Mouse (Mus musculus): Measurements from ENCODE around the gene Kifc3.
"Not testable (repeated sequence)": the region's sequence is repeated elsewhere in the genome, so short reads cannot be mapped to it uniquely, and the experiment has no call there.

The Kifc3 gene

DNA sequence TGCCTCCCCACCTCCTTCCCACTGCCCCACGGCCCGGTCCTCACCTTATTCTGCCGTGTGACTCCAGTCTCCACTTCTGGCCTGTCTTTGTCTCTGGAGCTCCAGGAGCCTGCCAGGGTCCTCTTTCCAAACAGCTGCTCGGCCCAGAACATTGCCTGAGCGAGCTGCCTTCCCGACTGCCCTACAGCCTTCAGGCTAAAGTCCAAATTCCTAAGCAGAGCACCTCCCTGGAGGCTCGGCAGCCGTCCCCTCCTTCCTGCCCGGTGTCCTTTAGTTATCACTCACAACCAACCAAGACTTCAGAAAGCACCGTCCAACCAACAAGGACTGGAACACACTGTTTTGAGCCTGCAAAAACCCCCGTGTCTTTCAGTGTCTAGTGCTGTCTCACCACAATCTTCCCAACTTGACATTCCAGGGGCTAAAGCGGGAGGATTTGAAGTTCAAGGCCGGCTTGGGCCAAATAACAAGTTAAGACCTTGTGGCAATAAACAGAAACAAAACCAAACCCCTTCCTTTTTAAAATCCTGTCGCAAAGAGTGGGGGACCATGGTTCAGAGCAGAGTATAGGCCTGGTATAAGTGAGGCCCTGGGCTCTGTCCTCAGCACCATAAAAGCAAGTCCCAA lies at the start of gene Kifc3:
TSS of gene Kifc3 (minus strand) at position 164 of the 627 bp plus-strand sequence.
- DNase-seq (ENCODE audit: low spot score in 2 of 2) = no peak

- no peak for DNase-seq (ENCODE audit: low spot score in 2 of 2)
Measured at GRCm38 (mm10) chr8:95252056-95252455, 49.4 kb upstream of the Kifc3 start.

GRCm38 (mm10) chr8:95249847-95250246 lies 47.2 kb upstream of the Kifc3 start:
- peak in 1 of 2 experiments; percentile 19 for DNase-seq (ENCODE audit: low spot score in 2 of 2)

DNA sequence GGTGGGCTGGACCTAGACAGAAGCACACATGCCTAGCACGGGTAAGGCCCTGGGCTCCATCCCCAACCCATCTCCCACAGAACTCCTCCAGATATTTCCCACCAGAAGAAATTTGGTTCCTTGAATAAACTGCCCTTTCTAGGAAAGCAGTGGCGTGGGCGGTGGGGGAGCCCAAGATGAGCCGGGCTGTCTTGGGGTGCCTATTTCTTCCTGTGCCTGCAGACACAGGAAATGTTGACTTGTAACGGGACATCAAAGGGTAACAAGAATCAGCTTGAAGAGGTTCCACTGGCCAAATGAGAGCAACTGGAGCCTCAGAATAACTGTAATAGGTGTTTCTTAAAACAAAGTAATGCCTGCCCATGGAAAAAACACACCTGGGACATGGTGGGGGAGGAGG lies 44.7 kb upstream of the Kifc3 start:
- peak; percentile 16 to 30 for DNase-seq (ENCODE audit: low spot score in 2 of 2)

- peak; percentile 73 to 80 for DNase-seq (ENCODE audit: low spot score in 2 of 2)
Measured at GRCm38 (mm10) chr8:95245180-95245579, 42.6 kb upstream of the Kifc3 start.

- DNase-seq (ENCODE audit: low spot score in 2 of 2) = no peak
Measured at GRCm38 (mm10) chr8:95243853-95244252, 41.2 kb upstream of the Kifc3 start.

GRCm38 (mm10) chr8:95242826-95243571 lies 40.4 kb upstream of the Kifc3 start:
- DNase-seq (ENCODE audit: low spot score in 2 of 2) = no peak

- no peak for DNase-seq (ENCODE audit: low spot score in 2 of 2)
Measured at GRCm38 (mm10) chr8:95242099-95242825, 39.6 kb upstream of the Kifc3 start.

DNA sequence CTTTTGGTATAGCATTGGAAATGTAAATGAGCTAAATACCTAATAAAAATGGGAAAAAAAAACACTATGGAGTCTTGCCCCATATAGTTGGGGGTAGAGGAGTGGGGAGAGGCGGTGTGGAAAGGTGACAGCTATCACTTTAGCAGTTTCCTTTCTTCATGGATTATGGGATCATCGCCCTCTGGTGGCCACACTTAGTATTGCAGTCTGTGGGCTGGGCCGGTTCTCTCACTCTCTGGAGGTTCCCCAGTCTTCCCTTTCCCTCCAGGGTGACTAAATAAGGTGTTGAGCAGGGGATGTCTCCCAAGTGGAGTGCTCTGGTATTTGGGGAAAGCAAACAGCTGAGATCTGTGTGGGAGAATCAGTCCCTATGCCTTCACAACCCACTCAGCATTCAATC lies 33.1 kb upstream of the Kifc3 start:
- peak; percentile 34 to 46 for DNase-seq (ENCODE audit: low spot score in 2 of 2)

GRCm38 (mm10) chr8:95230086-95230485 lies 27.5 kb upstream of the Kifc3 start:
- DNase-seq (ENCODE audit: low spot score in 2 of 2) = not testable (repeated sequence)

DNA sequence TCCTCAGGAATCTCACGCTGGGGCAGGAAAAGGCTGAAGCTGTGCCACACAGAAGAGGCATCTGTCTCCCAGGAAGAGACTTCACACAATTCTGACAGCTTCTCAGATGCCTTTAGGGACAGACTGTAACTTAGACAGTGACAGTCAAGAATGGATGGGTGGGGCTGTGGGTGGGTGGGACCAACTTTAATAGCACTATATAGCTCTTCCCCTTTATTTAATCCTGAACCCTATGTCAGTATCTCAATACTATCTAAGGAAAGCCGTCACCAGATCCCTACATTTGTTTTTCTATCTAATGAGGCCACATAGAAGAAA lies 24.5 kb upstream of the Kifc3 start:
- no peak for DNase-seq (ENCODE audit: low spot score in 2 of 2)

DNA sequence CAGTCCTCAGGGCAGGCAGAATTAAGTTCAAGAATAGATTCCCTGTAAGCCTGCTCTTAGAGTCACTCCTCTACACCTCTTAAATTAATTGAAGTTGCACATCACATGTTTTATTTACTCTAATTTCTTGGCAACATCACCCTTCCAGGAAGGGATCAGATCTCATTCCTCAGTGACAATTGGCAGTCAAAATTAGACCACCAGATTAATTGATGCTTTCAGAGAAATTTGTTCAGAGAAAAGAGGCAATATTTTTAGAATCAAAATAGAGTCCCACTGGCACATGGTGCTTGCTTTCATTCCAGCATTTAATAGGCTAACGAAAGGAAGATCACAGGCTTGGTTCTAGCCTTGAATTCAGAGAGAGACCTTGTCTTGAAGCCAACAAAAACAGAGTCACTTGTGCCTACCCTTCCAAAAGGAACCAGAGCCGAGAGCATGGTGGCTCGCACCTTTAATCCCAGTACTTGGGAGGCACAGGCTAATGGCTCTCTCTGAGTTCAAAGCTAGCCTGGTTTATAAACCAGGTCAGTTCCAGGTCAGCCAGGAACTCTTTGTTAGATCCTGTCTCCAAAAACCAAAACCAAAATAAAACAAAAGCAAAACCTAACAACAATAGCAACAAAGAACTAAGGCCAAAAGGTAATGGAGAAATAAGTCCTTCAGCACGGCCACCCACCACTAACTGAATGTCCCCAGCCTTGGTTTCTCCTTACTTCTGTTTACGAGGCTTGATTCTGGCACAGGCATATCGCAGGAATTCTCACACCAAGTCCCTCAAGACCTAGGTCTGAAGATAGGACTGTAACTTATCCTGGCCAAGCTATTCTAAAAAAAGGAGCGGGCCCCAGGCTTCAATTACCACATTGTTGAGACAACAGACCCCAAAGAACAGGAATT lies 23.9 kb upstream of the Kifc3 start:
- DNase-seq (ENCODE audit: low spot score in 2 of 2) = no peak

DNA sequence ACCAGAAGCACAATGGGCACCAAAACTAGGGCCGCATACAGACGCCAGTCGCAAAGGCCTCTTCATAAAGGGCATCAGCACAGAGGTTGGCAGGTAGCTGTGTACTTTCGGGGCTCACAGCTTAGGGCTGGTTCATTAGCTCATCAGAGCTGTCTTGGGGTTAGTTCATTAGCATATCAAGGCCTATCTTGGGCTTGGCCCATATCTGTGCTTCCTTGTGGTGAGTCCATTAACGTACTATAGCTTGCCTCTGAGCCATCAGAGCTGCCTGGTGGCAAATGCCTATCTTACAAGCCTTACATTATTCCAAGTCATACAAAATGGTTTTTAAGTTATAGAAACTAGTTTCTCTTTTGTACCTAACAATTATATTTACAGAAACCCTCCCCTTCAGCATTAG lies 21.4 kb upstream of the Kifc3 start:
- DNase-seq (ENCODE audit: low spot score in 2 of 2) = no peak

DNA sequence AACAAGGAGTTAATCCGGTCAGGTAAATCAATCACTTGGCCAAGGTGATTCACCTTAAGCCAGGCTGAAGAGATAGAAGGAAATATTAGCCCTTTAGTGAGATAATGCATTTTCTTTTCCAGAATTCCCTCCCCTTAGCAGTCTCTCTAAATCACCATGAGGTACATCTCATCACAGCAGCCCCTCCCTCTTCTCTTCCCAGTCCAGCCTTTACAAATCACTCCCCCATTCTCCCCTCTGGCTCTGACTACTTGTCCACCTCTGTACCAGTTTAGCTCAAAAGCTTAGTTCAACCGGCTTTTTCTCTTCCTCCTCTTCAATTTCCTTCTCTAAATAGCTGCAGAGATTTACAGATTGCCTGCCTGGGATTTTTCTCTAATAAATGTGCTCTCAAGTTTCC lies 18.4 kb upstream of the Kifc3 start:
- DNase-seq (ENCODE audit: low spot score in 2 of 2) = no peak

DNA sequence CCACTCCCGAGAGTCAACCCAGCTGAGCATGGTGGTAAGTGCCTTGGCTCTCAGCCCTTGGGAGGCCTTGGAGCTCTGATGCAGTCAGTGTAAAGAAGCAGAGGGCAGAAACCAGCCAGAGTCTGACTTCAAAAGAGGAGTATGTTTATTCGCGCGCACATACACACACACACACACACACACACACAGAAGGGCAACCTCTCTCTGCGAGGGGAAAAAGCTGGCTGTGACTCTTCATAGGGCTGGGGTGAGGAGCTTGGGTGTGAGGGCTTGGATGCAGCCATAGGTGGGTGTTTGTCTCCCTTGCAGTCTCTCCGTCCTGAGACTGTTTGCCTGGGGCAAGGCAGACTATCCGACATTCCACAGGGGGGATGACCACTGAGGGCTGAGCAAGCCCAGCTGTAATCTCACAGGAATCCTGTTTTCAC lies 18.0 kb upstream of the Kifc3 start:
- DNase-seq (ENCODE audit: low spot score in 2 of 2) = no peak

GRCm38 (mm10) chr8:95219623-95220022 lies 17.0 kb upstream of the Kifc3 start:
- DNase-seq (ENCODE audit: low spot score in 2 of 2) = no peak

DNA sequence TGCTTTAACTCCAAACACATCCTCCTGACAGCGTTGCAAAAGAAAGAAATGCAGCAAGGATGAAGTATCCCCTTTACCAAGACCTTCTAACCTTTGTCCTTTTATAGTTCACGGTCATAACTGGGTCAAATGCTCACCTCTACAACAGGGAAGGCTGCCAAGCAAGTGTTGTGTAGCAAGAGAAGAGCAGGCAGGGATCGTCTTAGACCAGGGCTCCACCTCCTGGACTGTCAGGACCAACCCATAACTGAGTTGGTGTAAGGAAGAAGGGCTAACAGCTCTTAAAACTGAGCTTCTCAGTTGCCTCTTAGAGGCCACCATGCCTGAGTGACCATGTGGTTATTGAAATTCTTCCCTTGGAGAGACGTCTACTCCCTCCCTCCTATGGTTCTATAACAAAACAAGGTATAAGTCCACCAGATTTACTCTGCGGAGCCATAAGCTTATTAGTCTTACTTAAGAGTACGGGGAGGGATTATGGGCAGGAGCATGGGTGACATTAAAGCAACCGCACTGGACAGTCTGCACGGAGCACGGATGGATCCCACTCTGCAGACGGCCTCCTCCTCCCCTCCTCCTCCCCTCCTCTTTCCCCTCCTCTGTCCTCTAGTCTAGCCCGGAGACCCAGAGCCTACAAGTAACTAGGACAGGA lies 13.2 kb upstream of the Kifc3 start:
- no peak for DNase-seq (ENCODE audit: low spot score in 2 of 2)

- no peak for DNase-seq (ENCODE audit: low spot score in 2 of 2)
Measured at GRCm38 (mm10) chr8:95209924-95210323, 7.3 kb upstream of the Kifc3 start.

- DNase-seq (ENCODE audit: low spot score in 2 of 2) = no peak
Measured at GRCm38 (mm10) chr8:95205946-95206345, 3.3 kb upstream of the Kifc3 start.

DNA sequence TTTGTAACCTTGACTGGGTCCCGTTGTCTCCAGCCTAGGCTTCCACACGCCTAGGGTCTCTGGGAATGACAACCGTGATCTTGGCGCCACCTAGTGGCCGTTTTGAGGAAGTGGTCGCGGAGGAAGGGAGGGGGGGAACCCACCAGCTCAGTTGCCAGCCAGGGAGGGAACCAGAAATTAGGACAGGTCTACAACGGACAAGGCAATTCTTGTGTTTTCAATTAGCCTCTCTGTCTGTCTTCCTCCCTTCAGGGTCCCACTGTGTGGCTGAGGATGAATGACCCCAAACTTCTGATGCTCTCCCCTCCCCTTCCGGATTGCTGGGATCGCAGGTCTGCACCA lies 1.4 kb upstream of the Kifc3 start:
- peak; percentile 29 to 42 for DNase-seq (ENCODE audit: low spot score in 2 of 2)

DNA sequence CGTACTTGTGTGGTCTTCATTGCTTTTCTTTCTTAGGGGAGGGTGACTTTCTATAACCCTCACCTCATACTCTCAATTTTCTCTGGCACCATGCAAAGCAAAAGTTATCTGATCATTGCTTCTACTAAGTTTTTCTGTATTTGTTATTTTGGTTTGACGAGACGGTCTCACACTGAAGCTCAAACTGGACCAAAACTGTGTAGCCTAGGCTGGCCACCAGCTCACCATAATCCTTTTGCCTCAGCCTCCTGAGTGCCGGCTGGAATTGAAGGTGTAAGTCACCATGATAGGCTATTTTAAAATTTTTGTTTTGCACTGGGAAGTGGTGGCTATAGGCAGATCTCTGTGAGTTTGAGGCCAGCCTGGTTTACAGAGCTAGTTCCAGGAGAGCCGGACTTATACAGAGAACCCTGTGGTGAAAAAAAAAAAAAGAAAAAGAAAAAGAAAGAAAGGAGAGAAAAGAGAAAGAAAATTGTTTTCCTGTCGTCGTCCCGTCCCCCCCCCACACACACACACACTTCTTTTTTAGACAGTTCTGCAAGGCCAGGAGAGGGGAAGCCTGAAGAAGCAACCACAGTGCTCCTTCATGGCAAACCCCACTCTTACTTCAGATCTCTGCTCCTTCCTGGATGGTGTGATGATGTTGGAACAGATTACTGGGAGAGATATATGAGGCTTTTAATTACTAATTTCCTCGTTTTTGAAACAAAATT lies 870 bp upstream of the Kifc3 start:
- no peak for DNase-seq (ENCODE audit: low spot score in 2 of 2)

All from spleen, postnatal 36 days (tissue).